Mouse (Mus musculus) forebrain, embryonic 15.5 days (tissue): ENCODE results near the gene Gm47995. TPM values are rescaled to one million over a fixed set of nuclear protein-coding genes. Genes with fewer than 3 reads are reported as not detected.

Source experiments
- ATAC-seq: fragments of 200-750 bp; cut with Nextera tagmentation; replicated peaks from 2 replicates; pipeline ENCODE4 v1.8.0; 2017; ENCODE audit warnings: mild to moderate bottlenecking, moderate TSS enrichment, moderate library complexity
- H3K27ac ChIP-seq: fragments of 300-500 bp; sonication (generic); replicated peaks from 2 replicates; pipeline ENCODE4 v1.5.1; 2015; ENCODE audit warnings: mild to moderate bottlenecking, inconsistent platforms
- H3K27me3 ChIP-seq: fragments of 300-500 bp; sonication (generic); 2 replicates; pipeline ENCODE4 v1.6.1; 2015; ENCODE audit warnings: inconsistent platforms
- H3K36me3 ChIP-seq: fragments of 300-500 bp; sonication (generic); 2 replicates; pipeline ENCODE4 v1.6.1; 2015; ENCODE audit warnings: mild to moderate bottlenecking, inconsistent platforms
- H3K4me1 ChIP-seq: fragments of 300-500 bp; sonication (generic); 2 replicates; pipeline ENCODE4 v1.6.1; 2015; ENCODE audit warnings: inconsistent platforms
- H3K4me2 ChIP-seq: fragments of 300-500 bp; sonication (generic); replicated peaks from 2 replicates; pipeline ENCODE4 v1.6.1; 2015; ENCODE audit warnings: mild to moderate bottlenecking, inconsistent platforms
- H3K4me3 ChIP-seq: fragments of 300-500 bp; sonication (generic); 2 replicates; pipeline ENCODE4 v1.5.1; 2015; ENCODE audit warnings: mild to moderate bottlenecking, inconsistent platforms
- H3K9ac ChIP-seq: fragments of 300-500 bp; sonication (generic); replicated peaks from 2 replicates; pipeline ENCODE4 v1.6.1; 2015; ENCODE audit warnings: mild to moderate bottlenecking, inconsistent platforms
- H3K9me3 ChIP-seq: fragments of 300-500 bp; sonication (generic); 2 replicates; pipeline ENCODE4 v1.6.1; 2016; ENCODE audit warnings: inconsistent platforms
- WGBS: fragments of 180-500 bp; shearing (Covaris S2); methylation state at CpG from one replicate; pipeline ENCODE4 v1.1.7; 2015; ENCODE audit warnings: mixed read lengths; 5-methylcytosine and 5-hydroxymethylcytosine counted together
- polyA plus RNA-seq: library from polyadenylated mRNA; unstranded; fragments of >200 nt; fragmentation: Nextera tagmentation; extraction: Ambion mirVana; gene quantifications from 2 replicates; pipeline ENCODE4 v1.2.1, GENCODE M21; 2015

The Gm47995 gene
- polyA plus RNA-seq, 1 experiment from 2014 or later, result not detected

DNA sequence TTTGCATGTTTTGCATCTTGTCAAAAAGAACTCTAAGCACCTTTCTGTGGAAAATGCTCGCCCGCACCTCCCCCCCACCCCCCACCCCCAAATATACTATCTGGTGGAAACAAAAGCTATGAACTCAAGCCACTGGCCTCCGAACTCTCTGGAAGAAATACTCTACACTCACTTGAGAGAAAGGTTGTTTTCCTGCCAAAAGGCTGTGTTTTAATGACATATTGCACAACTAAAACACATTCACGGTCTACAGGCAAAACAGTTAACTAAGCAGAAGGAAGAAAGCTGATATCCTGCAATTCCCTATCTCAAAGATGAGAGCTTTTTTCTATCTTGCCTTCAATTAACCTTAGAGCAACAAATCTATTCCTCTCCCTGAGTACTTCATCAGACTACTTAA lies 45.1 kb downstream of the Gm47995 start:
- 87% methylated on average over 4 of the region's 4 CpGs for WGBS
- Histone ChIP-seq H3K36me3 (no peaks in the 10 kb centered on the region), H3K4me3 (no peak overlapping the region), H3K4me2 (no peak overlapping the region), H3K27me3 (no peaks in the 10 kb centered on the region), H3K9ac (no peak overlapping the region), H3K4me1 (no peaks in the 10 kb centered on the region), H3K9me3 (0 out of 2 replicates have a peak, but pooled peaks cover 4% of the 10 kb centered on the region), H3K27ac (no peak overlapping the region)
- ATAC-seq, result no peak

DNA sequence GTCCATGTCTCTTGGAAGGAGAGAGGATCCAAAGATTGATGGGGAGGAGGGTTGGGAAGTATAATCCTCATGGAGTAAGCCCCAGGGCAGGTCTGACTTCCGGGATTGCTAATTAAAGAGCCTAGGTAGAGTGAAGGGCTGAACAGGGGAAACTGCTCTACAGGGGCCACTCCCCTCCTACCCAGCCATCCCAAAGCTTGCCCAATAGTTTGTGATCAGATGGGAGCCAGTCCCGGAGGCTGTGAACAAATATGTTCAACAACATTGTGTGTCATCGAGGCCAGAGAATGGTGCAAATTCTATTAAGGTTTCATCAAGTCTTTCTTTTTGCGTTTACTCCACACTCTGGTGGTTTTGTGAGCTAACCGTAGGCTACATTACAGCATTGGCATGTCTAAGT lies 45.8 kb downstream of the Gm47995 start:
- Histone ChIP-seq H3K4me2 (no peak overlapping the region), H3K27ac (no peak overlapping the region), H3K4me1 (no peaks in the 10 kb centered on the region), H3K9me3 (0 out of 2 replicates have a peak, but pooled peaks cover 4% of the 10 kb centered on the region), H3K36me3 (no peaks in the 10 kb centered on the region), H3K4me3 (no peak overlapping the region), H3K9ac (no peak overlapping the region), H3K27me3 (no peaks in the 10 kb centered on the region)
- WGBS, result 87% methylated on average over 5 of the region's 5 CpGs
- no peak for ATAC-seq

DNA sequence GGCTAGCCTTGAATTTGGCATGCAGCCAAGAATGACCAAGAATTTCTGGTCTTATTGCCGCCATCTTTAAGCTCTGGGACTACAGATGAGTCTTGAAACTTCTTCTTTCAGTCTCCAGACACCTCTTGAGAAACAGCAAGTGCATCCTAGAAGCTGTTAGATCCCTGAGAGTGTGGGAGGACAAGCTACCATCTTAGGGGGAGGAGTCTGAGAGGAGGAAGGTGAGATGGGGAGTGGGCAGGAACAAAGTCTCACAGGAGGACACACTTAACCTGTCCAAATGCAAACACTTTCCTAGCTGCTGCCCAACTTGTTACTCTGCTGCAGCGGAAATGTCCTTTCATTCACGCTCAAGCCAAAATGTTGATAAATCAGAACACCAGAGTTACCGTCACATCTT lies 46.5 kb downstream of the Gm47995 start:
- 94% methylated on average over 4 of the region's 4 CpGs for WGBS
- Histone ChIP-seq H3K27ac (no peak overlapping the region), H3K36me3 (no peaks in the 10 kb centered on the region), H3K4me3 (no peak overlapping the region), H3K27me3 (no peaks in the 10 kb centered on the region), H3K9me3 (0 out of 2 replicates have a peak, but pooled peaks cover 4% of the 10 kb centered on the region), H3K9ac (no peak overlapping the region), H3K4me2 (no peak overlapping the region), H3K4me1 (no peaks in the 10 kb centered on the region)
- ATAC-seq, result no peak

DNA sequence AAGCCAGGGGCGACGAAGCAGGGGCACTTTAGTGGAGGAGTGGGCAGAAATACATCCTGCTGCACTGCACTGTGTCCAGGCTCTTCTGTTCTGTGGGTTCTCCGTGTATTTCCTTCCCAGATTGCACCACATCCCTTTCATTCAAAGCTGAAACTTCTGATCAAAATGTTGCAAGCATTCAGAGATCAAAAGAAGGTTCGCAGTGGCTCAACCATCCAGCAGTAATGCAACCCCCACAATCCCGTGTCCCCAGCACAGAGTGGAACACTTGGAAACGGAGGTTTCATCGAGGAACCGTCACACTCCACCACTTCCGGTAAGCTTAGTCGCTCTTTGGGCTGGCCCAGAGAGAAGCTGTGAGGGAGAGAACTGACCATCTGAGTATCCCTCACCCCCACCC lies 46.9 kb downstream of the Gm47995 start:
- Histone ChIP-seq H3K4me3 (no peak overlapping the region), H3K4me1 (no peaks in the 10 kb centered on the region), H3K9me3 (0 out of 2 replicates have a peak, but pooled peaks cover 3% of the 10 kb centered on the region), H3K9ac (no peak overlapping the region), H3K27me3 (no peaks in the 10 kb centered on the region), H3K4me2 (no peak overlapping the region), H3K36me3 (no peaks in the 10 kb centered on the region), H3K27ac (no peak overlapping the region)
- WGBS, result 91% methylated on average over 10 of the region's 10 CpGs
- ATAC-seq, result no peak

DNA sequence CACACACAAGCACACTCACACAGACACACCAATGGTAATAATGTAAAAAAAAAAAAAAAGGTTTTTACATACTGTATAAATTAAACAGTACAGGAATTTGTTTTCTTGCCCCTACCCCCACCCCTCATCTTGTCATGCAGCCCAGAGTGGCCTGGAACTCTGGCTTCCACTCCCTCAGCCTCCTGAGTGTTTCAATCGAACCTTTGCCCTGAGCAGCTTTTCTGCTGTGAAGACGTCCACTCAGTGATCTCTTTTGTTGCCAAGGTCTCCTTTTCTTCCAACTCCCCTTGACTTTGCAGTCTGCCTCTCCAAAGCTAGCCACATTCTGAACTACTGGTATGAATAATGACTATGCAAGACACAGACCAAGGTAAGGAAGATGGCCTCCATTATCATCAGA lies 47.6 kb downstream of the Gm47995 start:
- WGBS, result 68% methylated on average over 2 of the region's 2 CpGs
- H3K4me3 ChIP-seq, result no peak overlapping the region

More for the DNA sequence above, 47.6 kb downstream of the Gm47995 start:
- Histone ChIP-seq H3K9me3 (no peaks in the 10 kb centered on the region), H3K4me2 (no peak overlapping the region), H3K27me3 (no peaks in the 10 kb centered on the region), H3K9ac (no peak overlapping the region), H3K36me3 (no peaks in the 10 kb centered on the region), H3K27ac (no peak overlapping the region), H3K4me1 (no peaks in the 10 kb centered on the region)
- ATAC-seq, result no peak

Other genes with a start within 250 kb of the Gm47995 start
- gene Hmcn1, start 205.0 kb upstream of the Gm47995 start, polyA plus RNA-seq, result 0.66 and 1.0 TPM in 2 replicates
- gene Gm47985, start 15.9 kb upstream of the Gm47995 start, polyA plus RNA-seq, result not detected in 2 replicates
- gene Gm8947, start 6.1 kb upstream of the Gm47995 start, polyA plus RNA-seq, result not detected in 2 replicates
- not detected in 2 replicates for gene 3110040M04Rik, start 5.7 kb downstream of the Gm47995 start, polyA plus RNA-seq
- not detected in 2 replicates for gene Gm47996, start 11.7 kb downstream of the Gm47995 start, polyA plus RNA-seq
- 365 and 380 TPM in 2 replicates for gene Ivns1abp, start 146.0 kb downstream of the Gm47995 start, polyA plus RNA-seq
- gene Swt1, start 230.0 kb downstream of the Gm47995 start, polyA plus RNA-seq, result 20.1 and 24.2 TPM in 2 replicates
- 52.8 and 55.0 TPM in 2 replicates for gene Trmt1l, start 230.1 kb downstream of the Gm47995 start, polyA plus RNA-seq